Mouse (Mus musculus) lung, postnatal 0 days (tissue): Measurements from ENCODE around the gene Msi1. TPM values are rescaled to one million over a fixed set of nuclear protein-coding genes. Genes with fewer than 3 reads are reported as not detected.

Experiments used
- ATAC-seq: fragments of 200-750 bp; cut with Nextera tagmentation; 2 replicates; pipeline ENCODE4 v1.8.0; 2017; ENCODE audit warnings: moderate library complexity
- DNase-seq: peaks from one replicate; pipeline ENCODE4 v3.0.0-alpha.2; 2016; ENCODE audit warnings: low spot score
- H3K27ac ChIP-seq: fragments of 300-500 bp; sonication (generic); 2 replicates; pipeline ENCODE4 v1.5.1; 2014; ENCODE audit warnings: antibody characterized with exemption, mild to moderate bottlenecking, low read length, mixed read lengths
- H3K27me3 ChIP-seq: fragments of 300-500 bp; sonication (generic); replicated peaks from 2 replicates; pipeline ENCODE4 v1.6.1; 2014; ENCODE audit warnings: low read length, mixed read lengths; ENCODE audit not compliant: insufficient read depth
- H3K36me3 ChIP-seq: fragments of 300-500 bp; sonication (generic); 2 replicates; pipeline ENCODE4 v1.6.1; 2014; ENCODE audit warnings: low read length, mixed read lengths; ENCODE audit not compliant: insufficient read depth
- H3K4me1 ChIP-seq: fragments of 300-500 bp; sonication (generic); 2 replicates; pipeline ENCODE4 v1.6.1; 2014; ENCODE audit warnings: antibody characterized with exemption, low read depth, low read length, mixed read lengths; ENCODE audit not compliant: insufficient read depth
- H3K4me2 ChIP-seq: fragments of 300-500 bp; sonication (generic); replicated peaks from 2 replicates; pipeline ENCODE4 v1.6.1; 2014; ENCODE audit warnings: low read depth, mild to moderate bottlenecking, low read length, moderate library complexity, mixed read lengths
- H3K4me3 ChIP-seq: fragments of 300-500 bp; sonication (generic); 2 replicates; pipeline ENCODE4 v1.5.1; 2014; ENCODE audit warnings: low read depth, low read length
- H3K9ac ChIP-seq: fragments of 300-500 bp; sonication (generic); replicated peaks from 2 replicates; pipeline ENCODE4 v1.6.1; 2014; ENCODE audit warnings: low read depth, mild to moderate bottlenecking
- H3K9me3 ChIP-seq: fragments of 300-500 bp; sonication (generic); 2 replicates; pipeline ENCODE4 v1.6.1; 2016; ENCODE audit warnings: low read length, mixed read lengths
- CTCF ChIP-seq: IDR thresholded peaks from 2 replicates; pipeline ENCODE4 v1.5.1; 2016; ENCODE audit warnings: antibody characterized with exemption, mild to moderate bottlenecking
- EP300 ChIP-seq: IDR thresholded peaks from 2 replicates; pipeline ENCODE4 v1.6.1; 2016; ENCODE audit warnings: antibody characterized with exemption, mild to moderate bottlenecking, control low read depth
- WGBS: fragments of 180-500 bp; shearing (Covaris S2); extraction: QIAGEN DNeasy Blood & Tissue Kit; methylation state at CpG from one replicate; pipeline ENCODE4 v1.1.7; 2014; 5-methylcytosine and 5-hydroxymethylcytosine counted together
- polyA plus RNA-seq: library from polyadenylated mRNA; unstranded; fragments of >200 nt; fragmentation: Nextera tagmentation; extraction: Ambion mirVana; gene quantifications from 2 replicates; pipeline ENCODE4 v1.2.1, GENCODE M21; 2015

Msi1 gene
- polyA plus RNA-seq, 1 experiment from 2014 or later = 1.2 TPM

DNA sequence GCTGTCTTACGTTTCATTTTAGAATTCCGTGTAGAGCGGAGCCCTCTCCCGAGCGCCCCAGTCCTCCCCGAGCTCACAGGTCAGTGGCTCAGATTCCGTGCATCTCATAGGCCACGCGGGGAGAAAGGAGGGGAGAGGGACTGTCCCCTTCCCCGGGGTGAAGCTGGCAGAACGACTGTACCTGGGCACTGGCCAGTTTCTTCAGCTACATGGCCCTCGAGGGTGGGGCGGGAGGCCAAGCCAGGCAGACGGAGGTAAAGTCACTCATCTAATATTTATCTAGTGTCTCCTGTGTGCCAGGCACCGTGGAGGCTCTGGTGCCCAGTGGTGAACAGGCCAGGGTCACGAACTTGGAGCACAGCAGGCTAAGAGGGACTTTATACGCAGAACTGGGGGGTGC is 17.7 kb downstream of the Msi1 start:
- no peak overlapping the region for H3K4me2 ChIP-seq
- H3K9ac ChIP-seq = no peak overlapping the region
- no peaks in the 10 kb centered on the region for H3K27me3 ChIP-seq
- no peak overlapping the region for H3K27ac ChIP-seq
- WGBS = 58% methylated on average over 15 of the region's 17 CpGs
- ATAC-seq = peak; percentile 48; the same call in 1 of the 2 replicates
- no peak overlapping the region for H3K4me3 ChIP-seq
- no peaks in the 10 kb centered on the region for H3K36me3 ChIP-seq
- no peaks in the 10 kb centered on the region for H3K9me3 ChIP-seq
- no peaks in the 10 kb centered on the region for H3K4me1 ChIP-seq
- no peak for TF ChIP-seq CTCF
- peak; percentile 33 for DNase-seq

DNA sequence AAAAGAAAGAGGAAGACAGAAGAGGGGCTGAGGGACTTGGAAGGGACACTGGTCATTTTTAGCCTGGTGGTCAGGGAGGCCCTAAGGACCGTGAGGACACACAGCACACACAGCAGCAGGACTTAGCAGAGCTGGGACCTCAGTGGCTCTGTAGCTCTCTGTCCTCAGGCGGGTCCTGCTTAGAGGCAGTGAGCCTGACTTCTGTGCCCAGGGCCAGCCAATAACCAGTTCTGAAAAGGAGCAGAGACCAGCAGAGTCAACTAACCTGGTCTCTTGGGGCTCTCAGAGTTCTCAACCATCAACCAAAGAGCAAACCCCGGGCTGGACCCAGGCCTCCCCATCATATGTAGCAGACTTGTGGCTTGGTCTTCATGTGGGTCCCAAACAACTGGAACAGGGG is 19.8 kb downstream of the Msi1 start:
- TF ChIP-seq EP300 (no peak), CTCF (no peak)
- Histone ChIP-seq H3K9me3 (no peaks in the 10 kb centered on the region), H3K4me3 (no peak overlapping the region), H3K4me1 (no peaks in the 10 kb centered on the region), H3K9ac (no peak overlapping the region), H3K27ac (no peak overlapping the region), H3K27me3 (no peaks in the 10 kb centered on the region), H3K4me2 (no peak overlapping the region), H3K36me3 (no peaks in the 10 kb centered on the region)
- 76% methylated on average over 3 of the region's 3 CpGs for WGBS
- no peak for DNase-seq
- no peak for ATAC-seq

- H3K4me3 ChIP-seq = no peak overlapping the region
- 84% methylated on average over 26 of the region's 27 CpGs for WGBS
- no peak overlapping the region for H3K4me2 ChIP-seq
- H3K27me3 ChIP-seq = no peaks in the 10 kb centered on the region
- H3K36me3 ChIP-seq = no peaks in the 10 kb centered on the region
- DNase-seq = no peak
- no peak overlapping the region for H3K9ac ChIP-seq
- H3K27ac ChIP-seq = no peak overlapping the region
- H3K4me1 ChIP-seq = no peaks in the 10 kb centered on the region
- ATAC-seq = 0 out of 2 replicates have a peak, but pooled peaks have one; percentile 8
- H3K9me3 ChIP-seq = no peaks in the 10 kb centered on the region
- TF ChIP-seq CTCF (no peak), EP300 (no peak)
Observed at GRCm38 (mm10) chr5:115450410-115451317, 21.3 kb downstream of the Msi1 start.

DNA sequence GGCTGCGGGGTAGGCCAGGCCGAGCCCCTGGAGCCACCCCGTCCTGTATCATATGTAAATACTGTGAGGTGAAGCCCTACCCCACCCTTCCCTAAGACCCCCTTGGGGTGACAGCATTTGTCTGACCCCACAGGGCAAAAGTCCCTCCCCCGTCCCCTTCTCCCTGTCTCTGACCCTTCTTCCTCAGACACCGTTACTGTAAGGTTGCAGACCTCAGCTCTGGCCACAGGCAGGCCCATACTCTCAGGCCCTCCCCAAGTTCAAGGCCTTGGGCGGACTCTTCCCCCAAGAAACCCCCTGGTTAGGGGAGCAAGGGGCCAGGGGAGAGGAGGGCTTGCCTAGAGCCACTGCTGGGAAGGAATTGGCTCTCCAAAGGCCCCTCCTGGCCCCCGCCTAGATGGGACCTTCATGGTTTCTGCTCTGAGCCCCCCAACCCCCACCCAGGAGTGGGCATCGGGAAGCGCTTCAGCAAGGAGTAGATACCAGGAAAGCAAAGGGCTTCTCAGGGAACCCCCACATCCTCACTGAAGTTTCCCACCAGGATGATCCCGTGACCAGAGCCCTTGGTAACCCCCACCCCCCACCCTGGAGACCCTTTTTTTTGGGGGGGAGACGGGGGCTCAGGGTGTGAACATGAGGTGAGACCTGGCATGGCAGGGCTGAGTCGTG is 25.2 kb downstream of the Msi1 start:
- no peak overlapping the region for H3K4me2 ChIP-seq
- H3K9me3 ChIP-seq = no peaks in the 10 kb centered on the region
- 76% methylated on average over 11 of the region's 12 CpGs for WGBS
- TF ChIP-seq EP300 (no peak), CTCF (no peak)
- no peaks in the 10 kb centered on the region for H3K4me1 ChIP-seq
- no peaks in the 10 kb centered on the region for H3K27me3 ChIP-seq
- no peak for ATAC-seq
- no peak for DNase-seq
- no peaks in the 10 kb centered on the region for H3K36me3 ChIP-seq
- H3K9ac ChIP-seq = no peak overlapping the region
- H3K27ac ChIP-seq = no peak overlapping the region
- no peak overlapping the region for H3K4me3 ChIP-seq

DNA sequence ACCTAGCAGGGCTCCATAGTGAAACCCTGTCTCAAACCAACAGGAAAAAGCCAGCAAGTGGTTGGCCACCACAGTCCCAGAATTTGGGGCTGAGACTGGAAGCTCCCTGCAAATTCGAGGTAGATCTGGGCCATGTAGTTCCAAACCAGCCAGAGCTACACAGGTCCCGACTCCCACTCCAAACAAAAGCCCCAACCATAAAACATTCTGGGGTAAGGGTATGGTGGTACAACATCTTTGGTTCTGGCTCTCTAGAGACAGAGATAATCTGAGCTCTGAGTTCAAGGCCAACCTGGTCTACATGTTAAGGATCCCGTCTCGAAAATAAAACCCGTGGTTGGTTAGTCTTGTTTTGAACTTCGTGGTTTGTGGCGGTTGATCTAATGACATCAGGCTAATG is 26.4 kb downstream of the Msi1 start:
- Histone ChIP-seq H3K4me1 (no peaks in the 10 kb centered on the region), H3K4me2 (no peak overlapping the region), H3K4me3 (no peak overlapping the region), H3K9ac (no peak overlapping the region), H3K27ac (no peak overlapping the region), H3K36me3 (no peaks in the 10 kb centered on the region), H3K9me3 (no peaks in the 10 kb centered on the region), H3K27me3 (no peaks in the 10 kb centered on the region)
- WGBS = 76% methylated on average over 7 of the region's 7 CpGs
- TF ChIP-seq EP300 = no peak
- TF ChIP-seq CTCF = no peak
- ATAC-seq (no peak), DNase-seq (no peak)

DNA sequence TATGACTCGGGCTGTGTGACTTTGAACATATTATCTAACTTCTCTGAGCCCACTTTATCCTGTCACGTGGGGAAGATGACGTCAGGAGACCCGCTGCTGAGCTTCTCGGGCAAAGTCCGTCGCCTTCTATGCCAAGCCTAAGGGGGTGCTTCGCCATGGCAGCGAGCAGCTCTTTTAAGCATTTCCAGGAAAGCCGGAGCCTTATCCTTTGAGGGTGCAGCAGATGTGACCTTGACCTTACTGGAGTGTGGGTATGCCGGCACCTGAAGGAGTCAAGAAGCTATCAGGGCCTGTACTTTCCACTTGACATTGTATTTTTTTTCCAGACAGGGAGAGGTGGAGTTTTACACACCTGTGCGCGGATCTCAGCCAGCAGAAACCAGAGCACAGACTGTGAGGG is 29.5 kb downstream of the Msi1 start:
- ATAC-seq (no peak), DNase-seq (no peak)
- WGBS = 40% methylated on average over 13 of the region's 13 CpGs
- no peaks in the 10 kb centered on the region for H3K36me3 ChIP-seq
- no peak overlapping the region for H3K9ac ChIP-seq
- no peak overlapping the region for H3K4me3 ChIP-seq
- no peaks in the 10 kb centered on the region for H3K4me1 ChIP-seq
- no peaks in the 10 kb centered on the region for H3K27me3 ChIP-seq
- H3K4me2 ChIP-seq = no peak overlapping the region
- H3K27ac ChIP-seq = no peak overlapping the region
- TF ChIP-seq CTCF (no peak), EP300 (no peak)
- H3K9me3 ChIP-seq = no peaks in the 10 kb centered on the region
